Comparison of ENCODE assay signal across 9 mouse cellular contexts in the genomic region with DNA sequence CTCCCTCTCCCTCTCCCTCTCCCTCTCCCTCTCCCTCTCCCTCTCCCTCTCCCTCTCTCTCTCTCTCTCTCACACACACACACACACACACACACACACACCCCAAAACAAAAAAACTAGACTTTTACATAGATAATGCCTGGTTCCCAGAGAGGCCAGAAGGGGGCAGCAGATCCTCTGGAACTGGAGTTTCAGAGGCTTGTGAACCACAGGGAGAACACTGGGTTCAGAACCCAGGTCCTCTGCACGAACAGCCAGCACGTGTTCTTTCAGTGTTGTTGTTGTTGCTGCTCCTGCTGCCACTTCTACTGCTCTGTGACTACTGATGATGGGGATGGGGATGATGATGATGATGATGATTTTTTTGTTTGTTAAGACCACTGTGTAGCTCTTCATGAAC.
DNase-seq lines count a peak whose midpoint lies in the region; ATAC-seq and TF ChIP-seq lines count a peak whose summit lies in the region.
"Had no signal": no experiment of that assay in that cellular context is flagged by ENCODE, and none has a peak within 500 bp of the region (broad histone marks: within the 10 kb centered on the region; RNA-seq: fewer than 3 reads in every experiment).

No protein-coding gene starts in this region.

- TF ChIP-seq EP300 in stomach, postnatal 0 days (optimal IDR thresholded peaks at IDR 0.05), result no peak

- WGBS in stomach, postnatal 0 days, result 38% methylated on average over 2 of the region's 2 CpGs

- peak; percentile 6 for DNase-seq in gastrocnemius, postnatal 10 days
- no peak for DNase-seq in gastrocnemius, postnatal 14 days
- DNase-seq in right cerebral cortex, adult 18-20 months, result peak; percentile 2
- no peak for DNase-seq in right cerebral cortex, postnatal 36 days (ENCODE audit: low spot score in 2 of 2)
- peak; percentile 35 to 42 for DNase-seq in kidney, postnatal 4 days
- DNase-seq in stomach, postnatal 0 days (ENCODE audit: low spot score), result peak; percentile 28
- DNase-seq in gastrocnemius, adult 18-20 months (ENCODE audit: low spot score), result no peak

- H3K27me3 ChIP-seq in stomach, postnatal 0 days (ENCODE audit: control insufficient read depth, insufficient read depth, low read length), result no peaks in the 10 kb centered on the region
- H3K27me3 ChIP-seq: neural tube, embryonic 12.5 days had no signal

- H3K4me2 ChIP-seq in stomach, postnatal 0 days (replicated peaks; ENCODE audit: low read depth), result no peak overlapping the region
- H3K4me2 ChIP-seq: neural tube, embryonic 12.5 days had no signal

- ATAC-seq in stomach, postnatal 0 days (ENCODE audit: low FRiP score, low TSS enrichment), result no peak

- intact Hi-C loops in gastrocnemius, postnatal 14 days (cut with DNase I; ENCODE audit: low total_unique reads), result no loop called here

- H3K9me3 ChIP-seq in stomach, postnatal 0 days (ENCODE audit: control insufficient read depth, low read length), result no peaks in the 10 kb centered on the region
- H3K9me3 ChIP-seq: neural tube, embryonic 12.5 days had no signal

- no peak overlapping the region for H3K4me3 ChIP-seq in bone marrow macrophage, adult 2 months (ENCODE audit: insufficient read depth, low read length)
- no peak overlapping the region for H3K4me3 ChIP-seq in stomach, postnatal 0 days (ENCODE audit: low read depth, low read length)
- H3K4me3 ChIP-seq: neural tube, embryonic 12.5 days had no signal

- no peaks in the 10 kb centered on the region for H3K4me1 ChIP-seq in bone marrow macrophage, adult 2 months (ENCODE audit: control insufficient read depth, insufficient read depth, low read length)
- no peaks in the 10 kb centered on the region for H3K4me1 ChIP-seq in stomach, postnatal 0 days (replicated peaks; ENCODE audit: control insufficient read depth, insufficient read depth)
- H3K4me1 ChIP-seq: neural tube, embryonic 12.5 days had no signal

- TF ChIP-seq CTCF in bone marrow macrophage, adult 2 months (IDR thresholded peaks at IDR 0.05; ENCODE audit: low read depth, low read length), result peak; percentile 32; the same call in 1 of the 2 replicates
- peak; percentile 60 for TF ChIP-seq CTCF in stomach, postnatal 0 days (IDR thresholded peaks at IDR 0.05; ENCODE audit: low read depth)

- no peaks in the 10 kb centered on the region for H3K36me3 ChIP-seq in stomach, postnatal 0 days (ENCODE audit: control insufficient read depth, insufficient read depth, low read length)
- H3K36me3 ChIP-seq: neural tube, embryonic 12.5 days had no signal

- no peak for TF ChIP-seq POLR2A in bone marrow macrophage, adult 2 months (IDR thresholded peaks at IDR 0.05; ENCODE audit: borderline replicate concordance, low read depth, low read length)

- no peak overlapping the region for H3K27ac ChIP-seq in bone marrow macrophage, adult 2 months (ENCODE audit: insufficient read depth, low read depth, low read length)
- H3K27ac ChIP-seq in stomach, postnatal 0 days (replicated peaks), result no peak overlapping the region
- H3K27ac ChIP-seq: neural tube, embryonic 12.5 days had no signal

- H3K9ac ChIP-seq in stomach, postnatal 0 days (ENCODE audit: low read length), result no peak overlapping the region
- H3K9ac ChIP-seq: neural tube, embryonic 12.5 days had no signal

Comparison
In these comparisons a context has a peak if more than half of its experiments do, and no peak if none do; other contexts are left out.
1. DNase-seq: peak in gastrocnemius, postnatal 10 days (single experiment), right cerebral cortex, adult 18-20 months (single experiment), kidney, postnatal 4 days (2 of 2) and stomach, postnatal 0 days (single experiment); none in gastrocnemius, postnatal 14 days (single experiment), right cerebral cortex, postnatal 36 days (0 of 2) and gastrocnemius, adult 18-20 months (single experiment).